Mouse (Mus musculus) liver, postnatal 0 days (tissue): ENCODE results near the gene Sdccag8.

Experiments used
- CTCF ChIP-seq: sonication (generic); IDR thresholded peaks from 2 replicates; pipeline ENCODE4 v1.5.1; 2016; ENCODE audit warnings: antibody characterized with exemption, low read depth
- EP300 ChIP-seq: IDR thresholded peaks from 2 replicates; pipeline ENCODE4 v1.6.1; 2016; ENCODE audit warnings: antibody characterized with exemption, low read depth, mild to moderate bottlenecking

- no peak for TF ChIP-seq EP300
- TF ChIP-seq CTCF = no peak
Observed at GRCm38 (mm10) chr1:176880943-176881342, 66.5 kb downstream of the Sdccag8 start.
